Mouse (Mus musculus): ENCODE measurements at regions not wholly inside any gene's neighbourhood (a gene's known extent, or its start where the extent isn't known, plus 50 kb on each side); places are given as distances from the start of the nearest gene placed in this dataset.
"Not testable (repeated sequence)": the region's sequence is repeated elsewhere in the genome, so short reads cannot be mapped to it uniquely, and the experiment has no call there.

DNA sequence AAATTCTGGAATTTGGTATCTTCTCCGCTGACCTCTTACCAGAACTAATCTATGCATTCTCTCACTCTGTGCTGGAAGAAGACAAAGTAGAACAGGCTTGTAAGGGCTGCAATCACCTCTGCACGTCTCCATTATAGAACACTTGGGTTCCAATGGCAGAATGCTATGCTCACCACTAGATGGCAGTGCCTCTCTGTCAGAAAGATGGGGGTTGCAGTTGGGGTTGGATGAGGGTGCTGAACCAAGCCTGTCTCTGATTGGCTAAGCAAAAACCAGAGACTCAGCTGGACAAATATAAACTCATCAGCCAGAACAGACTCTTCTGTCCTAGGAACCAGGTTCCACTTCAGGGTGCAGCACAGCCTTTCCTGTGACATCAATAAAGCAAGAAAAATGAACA is 850.0 kb upstream of the Olfr1507 start:
- WGBS = 38% methylated on average over 2 of the region's 2 CpGs
- H3K4me3 ChIP-seq (replicated peaks); H3K9ac ChIP-seq (replicated peaks); H3K9me3 ChIP-seq; H3K36me3 ChIP-seq; ATAC-seq; H3K4me2 ChIP-seq (replicated peaks); H3K27me3 ChIP-seq; H3K27ac ChIP-seq; H3K4me1 ChIP-seq (replicated peaks): not testable (repeated sequence)

DNA sequence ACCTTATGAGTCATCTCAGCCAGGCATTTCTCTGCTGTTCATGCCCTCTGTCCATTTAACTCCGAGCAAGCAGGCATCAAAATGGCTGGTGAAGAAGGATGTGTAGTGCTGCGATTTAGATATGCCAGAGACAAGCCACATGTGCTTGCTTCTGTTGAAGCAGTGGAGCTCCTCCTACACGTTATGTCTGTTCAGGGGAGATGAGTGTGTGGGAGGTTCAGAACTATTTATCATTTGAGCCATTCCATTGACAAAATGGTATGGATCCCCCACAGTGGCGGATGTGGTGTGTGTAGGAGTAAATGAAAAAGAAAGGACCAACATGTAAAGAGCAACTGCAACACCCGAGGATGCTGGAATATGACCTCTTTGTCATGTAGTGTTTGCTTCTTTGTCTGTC is 848.3 kb upstream of the Olfr1507 start:
- H3K4me1 ChIP-seq (replicated peaks); H3K9me3 ChIP-seq; H3K36me3 ChIP-seq; H3K27me3 ChIP-seq; H3K27ac ChIP-seq; H3K9ac ChIP-seq (replicated peaks); ATAC-seq; H3K4me3 ChIP-seq (replicated peaks); H3K4me2 ChIP-seq (replicated peaks): not testable (repeated sequence)
- WGBS = 75% methylated on average over 5 of the region's 5 CpGs

DNA sequence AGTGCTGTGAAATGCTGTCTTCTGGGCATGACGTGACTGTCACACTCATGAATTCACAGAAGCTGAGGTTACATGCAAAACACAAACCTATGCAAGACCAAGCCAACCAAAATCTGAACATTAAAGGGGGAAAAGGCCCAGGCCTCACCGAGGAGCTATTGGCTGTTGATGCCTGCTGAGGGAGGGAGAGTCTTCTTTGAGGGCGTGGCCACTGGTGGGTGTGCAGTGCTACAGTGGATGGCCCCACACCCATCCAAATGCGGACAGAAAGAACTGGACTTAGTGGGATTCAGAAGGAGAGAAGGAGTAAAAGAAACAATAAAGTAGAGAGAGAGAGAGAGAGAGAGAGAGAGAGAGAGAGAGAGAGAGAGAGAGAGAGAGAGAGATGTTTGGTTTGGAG is 843.6 kb upstream of the Olfr1507 start:
- not testable (repeated sequence) for H3K9ac ChIP-seq (replicated peaks); H3K27me3 ChIP-seq; ATAC-seq; H3K36me3 ChIP-seq; H3K27ac ChIP-seq; H3K4me1 ChIP-seq (replicated peaks); H3K4me3 ChIP-seq (replicated peaks); H3K9me3 ChIP-seq; H3K4me2 ChIP-seq (replicated peaks)
- 50% methylated on average over 1 of the region's 4 CpGs for WGBS

GRCm38 (mm10) chr14:53337446-53337845 is 841.9 kb upstream of the Olfr1507 start:
- H3K27ac ChIP-seq; H3K36me3 ChIP-seq; H3K4me2 ChIP-seq (replicated peaks); H3K4me3 ChIP-seq (replicated peaks); ATAC-seq; H3K27me3 ChIP-seq; H3K9me3 ChIP-seq; H3K4me1 ChIP-seq (replicated peaks); H3K9ac ChIP-seq (replicated peaks): not testable (repeated sequence)
- 65% methylated on average over 5 of the region's 8 CpGs for WGBS

DNA sequence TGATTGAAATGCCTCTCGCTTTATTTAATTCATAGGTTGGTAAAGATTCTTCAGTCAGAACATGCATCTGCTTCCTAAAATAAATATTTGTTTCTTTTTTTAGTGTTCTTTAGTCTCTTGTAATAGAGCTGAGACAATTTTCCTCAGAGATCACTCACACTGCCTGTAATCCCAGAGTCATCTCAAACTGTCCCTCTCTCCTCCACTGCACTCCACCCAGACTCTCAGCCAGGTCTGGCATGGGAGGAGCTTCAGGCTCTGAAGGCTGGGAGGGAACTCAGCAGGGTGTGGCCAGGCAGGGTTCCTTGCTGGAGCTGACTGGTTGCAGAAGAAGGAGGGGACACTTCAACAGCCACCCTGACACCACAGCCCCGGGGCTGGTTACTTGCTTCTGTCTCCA is 841.2 kb upstream of the Olfr1507 start:
- H3K4me1 ChIP-seq (replicated peaks); H3K27ac ChIP-seq; ATAC-seq; H3K36me3 ChIP-seq; H3K27me3 ChIP-seq; H3K9ac ChIP-seq (replicated peaks); H3K4me3 ChIP-seq (replicated peaks); H3K4me2 ChIP-seq (replicated peaks); H3K9me3 ChIP-seq: not testable (repeated sequence)
- WGBS = 18% methylated on average over 1 of the region's 2 CpGs

DNA sequence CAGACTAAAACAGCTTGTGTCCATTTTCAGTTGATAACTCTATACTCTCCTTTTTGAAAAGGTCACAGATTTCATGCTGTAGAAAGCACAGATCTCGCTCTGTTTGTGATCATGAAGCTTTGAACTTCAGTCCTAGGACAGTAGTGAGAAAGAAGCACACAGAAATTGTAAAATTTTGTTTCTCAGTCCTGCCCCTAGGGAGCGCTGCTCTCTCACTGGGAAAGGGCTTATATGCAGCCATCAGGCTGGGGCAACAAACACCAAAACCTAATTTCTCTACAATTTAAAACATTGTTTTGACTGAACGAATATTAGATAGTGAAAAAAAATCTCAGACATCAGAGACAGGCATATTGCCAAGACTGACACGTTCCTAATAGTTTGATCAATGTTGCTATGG is 838.9 kb upstream of the Olfr1507 start:
- H3K9me3 ChIP-seq; H3K4me2 ChIP-seq (replicated peaks); H3K27me3 ChIP-seq; H3K36me3 ChIP-seq; H3K27ac ChIP-seq; ATAC-seq; H3K4me1 ChIP-seq (replicated peaks); H3K4me3 ChIP-seq (replicated peaks); H3K9ac ChIP-seq (replicated peaks): not testable (repeated sequence)
- no CpG with 5 or more reads among the region's 4 CpGs for WGBS

DNA sequence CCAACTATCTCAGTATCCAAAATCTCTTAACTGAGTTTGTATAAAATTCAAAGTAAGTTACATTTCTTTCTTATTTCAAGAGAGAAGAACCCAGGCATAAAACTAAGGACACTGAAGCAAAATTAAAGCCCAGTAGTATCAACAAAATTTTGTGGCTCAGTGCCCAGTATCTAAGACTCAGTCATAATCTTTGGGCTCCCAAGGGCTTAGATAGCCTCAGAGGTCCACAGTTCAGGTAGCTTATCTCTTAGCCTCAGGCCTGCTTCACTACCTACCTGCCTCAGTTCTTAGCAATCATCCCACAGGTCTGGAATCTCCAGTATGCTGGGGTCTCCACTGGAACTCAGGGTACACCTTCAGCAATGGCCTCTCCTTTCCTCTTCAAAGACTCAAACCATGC is 835.6 kb upstream of the Olfr1507 start:
- not testable (repeated sequence) for H3K9me3 ChIP-seq; H3K36me3 ChIP-seq; H3K9ac ChIP-seq (replicated peaks); ATAC-seq; H3K4me3 ChIP-seq (replicated peaks); H3K27me3 ChIP-seq; H3K4me2 ChIP-seq (replicated peaks); H3K4me1 ChIP-seq (replicated peaks); H3K27ac ChIP-seq

GRCm38 (mm10) chr14:53324367-53324766 is 828.8 kb upstream of the Olfr1507 start:
- no CpG with 5 or more reads among the region's 7 CpGs for WGBS
- not testable (repeated sequence) for H3K27me3 ChIP-seq; H3K9me3 ChIP-seq; ATAC-seq; H3K4me2 ChIP-seq (replicated peaks); H3K4me3 ChIP-seq (replicated peaks); H3K4me1 ChIP-seq (replicated peaks); H3K9ac ChIP-seq (replicated peaks); H3K27ac ChIP-seq; H3K36me3 ChIP-seq

DNA sequence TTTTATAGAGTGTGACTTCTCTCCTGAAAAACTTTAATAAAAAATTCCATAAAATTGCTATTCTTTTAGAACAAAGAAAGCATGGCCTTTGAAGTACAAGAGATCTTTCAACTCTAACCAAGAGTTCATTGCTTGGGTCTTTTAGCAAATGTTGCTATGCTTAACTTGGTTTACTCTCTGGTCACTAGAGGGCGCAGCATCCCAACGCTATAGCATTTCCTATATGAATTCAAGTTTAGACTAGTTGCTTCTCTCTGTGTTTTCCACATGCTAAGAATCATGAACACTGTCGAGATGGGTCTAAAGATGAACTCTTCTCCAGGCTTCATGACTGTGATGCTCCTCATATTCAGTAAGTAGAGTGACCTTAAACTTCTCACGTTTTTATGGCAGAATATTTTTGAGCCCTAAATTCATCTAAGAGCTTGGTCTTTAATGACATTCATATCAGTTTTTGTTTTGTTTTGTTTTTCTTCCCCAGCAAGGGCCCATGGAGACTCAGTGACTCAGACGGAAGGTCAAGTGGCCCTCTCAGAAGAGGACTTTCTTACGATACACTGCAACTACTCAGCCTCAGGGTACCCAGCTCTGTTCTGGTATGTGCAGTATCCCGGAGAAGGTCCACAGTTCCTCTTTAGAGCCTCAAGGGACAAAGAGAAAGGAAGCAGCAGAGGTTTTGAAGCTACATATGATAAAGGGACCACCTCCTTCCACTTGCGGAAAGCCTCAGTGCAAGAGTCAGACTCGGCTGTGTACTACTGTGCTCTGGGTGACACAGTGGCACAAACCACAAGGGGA is 823.2 kb upstream of the Olfr1507 start:
- WGBS = no CpG with 5 or more reads among the region's 9 CpGs
- not testable (repeated sequence) for H3K4me1 ChIP-seq (replicated peaks); H3K27ac ChIP-seq; H3K4me3 ChIP-seq (replicated peaks); H3K4me2 ChIP-seq (replicated peaks); H3K36me3 ChIP-seq; H3K9ac ChIP-seq (replicated peaks); H3K27me3 ChIP-seq; ATAC-seq; H3K9me3 ChIP-seq

- ATAC-seq; H3K4me2 ChIP-seq (replicated peaks); H3K27me3 ChIP-seq; H3K4me1 ChIP-seq (replicated peaks); H3K9ac ChIP-seq (replicated peaks); H3K36me3 ChIP-seq; H3K27ac ChIP-seq; H3K9me3 ChIP-seq; H3K4me3 ChIP-seq (replicated peaks): not testable (repeated sequence)
- 33% methylated on average over 1 of the region's 1 CpGs for WGBS
Observed at GRCm38 (mm10) chr14:53312490-53312889, 816.9 kb upstream of the Olfr1507 start.

DNA sequence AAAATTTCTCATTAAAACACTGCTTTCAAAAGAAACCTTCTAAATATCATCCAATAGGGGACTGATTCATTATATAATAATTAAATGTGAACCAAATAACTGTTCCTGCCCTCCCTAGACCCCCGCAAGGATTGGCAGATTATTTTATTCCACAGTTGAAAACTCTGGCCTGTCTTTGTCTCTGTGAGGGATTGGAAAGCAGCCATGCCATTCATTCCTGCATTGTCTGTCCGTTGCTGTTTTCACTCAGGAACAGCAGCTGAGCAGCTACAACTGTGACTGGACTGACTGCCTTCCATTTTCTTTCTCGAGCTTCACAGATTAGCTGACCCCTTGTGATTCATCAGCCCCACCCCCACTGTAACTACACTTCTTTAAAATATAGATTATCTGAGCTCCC is 807.6 kb upstream of the Olfr1507 start:
- not testable (repeated sequence) for H3K9ac ChIP-seq (replicated peaks); H3K36me3 ChIP-seq; H3K4me2 ChIP-seq (replicated peaks); H3K4me1 ChIP-seq (replicated peaks); H3K4me3 ChIP-seq (replicated peaks); H3K27ac ChIP-seq; H3K27me3 ChIP-seq; H3K9me3 ChIP-seq
- ATAC-seq = peak; percentile 70
- no CpG with 5 or more reads among the region's 3 CpGs for WGBS

- 0 out of 2 replicates have a peak, but pooled peaks have one; percentile 24 for ATAC-seq
- H3K27me3 ChIP-seq = not testable (repeated sequence)
- WGBS = no CpG with 5 or more reads among the region's 3 CpGs
Observed at GRCm38 (mm10) chr14:53302491-53302829, 806.9 kb upstream of the Olfr1507 start.

DNA sequence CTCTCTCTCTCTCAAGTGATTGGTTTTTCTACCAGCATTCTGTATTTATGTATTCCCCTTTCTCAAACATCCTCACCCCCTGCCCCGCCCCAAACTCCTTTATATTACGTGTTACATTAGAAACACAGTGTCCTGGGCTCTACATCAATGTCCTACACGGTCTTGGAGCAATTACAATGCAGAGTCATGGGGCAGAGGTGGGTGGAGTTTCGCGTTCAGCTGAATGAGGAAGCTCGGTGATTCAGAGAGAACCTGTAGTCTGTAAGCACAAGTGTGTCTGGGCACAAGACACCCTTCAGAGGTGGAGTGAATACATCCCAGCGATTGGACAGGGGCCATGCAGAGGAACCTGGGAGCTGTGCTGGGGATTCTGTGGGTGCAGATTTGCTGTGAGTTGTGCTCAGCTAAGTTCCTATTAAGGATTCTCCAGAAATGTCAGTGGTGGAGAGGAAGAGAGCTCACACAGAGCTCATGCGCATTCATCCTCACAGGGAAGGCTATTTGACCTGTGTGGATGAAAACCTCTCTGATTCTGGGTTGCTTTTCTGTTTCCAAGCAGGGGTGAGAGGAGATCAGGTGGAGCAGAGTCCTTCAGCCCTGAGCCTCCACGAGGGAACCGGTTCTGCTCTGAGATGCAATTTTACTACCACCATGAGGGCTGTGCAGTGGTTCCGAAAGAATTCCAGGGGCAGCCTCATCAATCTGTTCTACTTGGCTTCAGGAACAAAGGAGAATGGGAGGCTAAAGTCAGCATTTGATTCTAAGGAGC is 806.4 kb upstream of the Olfr1507 start:
- H3K9me3 ChIP-seq; H3K27me3 ChIP-seq; H3K27ac ChIP-seq; H3K9ac ChIP-seq (replicated peaks); H3K4me3 ChIP-seq (replicated peaks); H3K36me3 ChIP-seq; H3K4me1 ChIP-seq (replicated peaks); H3K4me2 ChIP-seq (replicated peaks): not testable (repeated sequence)
- peak; percentile 63; the same call in 1 of the 2 replicates for ATAC-seq
- no CpG with 5 or more reads among the region's 11 CpGs for WGBS

More at GRCm38 (mm10) chr14:53302491-53302829, 806.9 kb upstream of the Olfr1507 start:
- H3K9me3 ChIP-seq; H3K4me3 ChIP-seq (replicated peaks); H3K27ac ChIP-seq; H3K36me3 ChIP-seq; H3K4me2 ChIP-seq (replicated peaks); H3K4me1 ChIP-seq (replicated peaks); H3K9ac ChIP-seq (replicated peaks): not testable (repeated sequence)

Measured in midbrain, embryonic 13.5 days (tissue).